Mouse (Mus musculus) yolk sac, embryonic 10.5 days (tissue): ENCODE measurements around the gene Cd164.

Experiments
- DNase-seq: peaks from one replicate; pipeline ENCODE4 v3.0.0-alpha.2; 2017; ENCODE audit warnings: low spot score

The Cd164 gene

DNA sequence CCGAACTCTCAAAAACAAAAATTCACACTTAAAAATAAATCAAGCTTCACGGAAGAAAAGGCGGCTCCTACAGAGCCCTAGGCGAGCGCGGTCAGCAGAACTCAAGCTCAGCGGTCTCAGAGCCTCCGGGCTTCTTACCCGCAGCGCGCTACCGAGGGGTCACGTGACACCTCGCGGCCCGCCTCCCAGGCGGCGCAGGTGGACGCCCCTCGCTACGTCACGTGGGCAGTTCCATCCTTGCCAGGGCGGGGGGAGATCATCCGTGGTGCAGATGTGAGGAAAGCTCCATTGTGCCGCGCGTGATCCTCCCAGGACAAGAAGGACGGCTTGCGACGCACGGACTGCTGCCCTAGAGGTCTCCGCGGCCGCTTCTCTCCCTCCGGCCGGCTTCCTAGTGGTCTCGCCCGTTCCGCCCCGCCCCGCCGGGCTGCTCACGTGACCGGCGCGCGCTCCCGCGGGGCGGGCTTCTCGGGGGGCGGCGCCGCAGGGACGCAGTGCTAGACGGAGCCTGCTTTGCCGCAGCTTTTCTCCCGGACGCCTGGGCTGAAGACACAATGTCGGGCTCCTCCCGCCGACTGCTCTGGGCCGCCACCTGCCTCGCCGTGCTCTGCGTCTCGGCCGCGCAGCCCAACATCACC is at the start of gene Cd164:
TSS of gene Cd164 (plus strand) at position 434 of the 638 bp plus-strand sequence.
- peak; percentile 92 for DNase-seq

DNA sequence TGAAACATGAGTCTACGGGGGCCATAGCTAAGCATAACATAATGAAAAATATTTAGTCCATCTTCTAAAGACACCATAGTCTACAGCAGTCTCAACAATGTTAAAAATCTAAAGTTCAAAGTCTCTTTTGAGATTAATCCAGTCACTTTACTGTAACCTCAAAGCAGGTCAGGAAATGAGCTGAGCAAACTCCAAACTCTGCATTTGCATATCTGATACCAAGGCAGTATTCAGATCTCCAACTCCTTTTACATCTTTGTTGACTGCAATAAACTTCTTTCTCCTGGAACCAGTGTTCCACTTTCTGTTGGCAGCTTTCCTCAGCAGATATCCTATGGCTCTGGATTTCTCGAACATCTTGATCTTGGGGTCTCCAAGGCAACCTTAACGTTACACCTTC is 48.5 kb upstream of the Cd164 start:
- DNase-seq: no peak

DNA sequence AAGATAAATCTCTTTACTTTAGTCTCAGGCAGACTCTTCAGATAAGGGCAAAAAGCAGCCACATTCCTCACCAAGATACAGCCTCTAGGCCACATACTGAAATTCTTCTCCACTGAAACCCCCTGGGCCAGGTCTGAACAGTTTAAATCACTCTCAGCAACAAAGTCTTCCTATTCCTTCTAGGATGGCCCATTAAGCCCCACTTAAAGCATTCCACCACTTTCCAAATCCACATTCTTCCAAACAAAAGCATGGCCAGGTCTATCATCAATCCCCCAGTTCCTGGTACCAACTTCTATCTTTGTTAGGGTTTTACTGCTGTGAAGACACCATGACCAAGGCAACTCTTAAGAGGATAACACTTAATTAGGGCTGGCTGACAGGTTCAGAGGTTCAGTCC is 46.7 kb upstream of the Cd164 start:
- DNase-seq: no peak

DNA sequence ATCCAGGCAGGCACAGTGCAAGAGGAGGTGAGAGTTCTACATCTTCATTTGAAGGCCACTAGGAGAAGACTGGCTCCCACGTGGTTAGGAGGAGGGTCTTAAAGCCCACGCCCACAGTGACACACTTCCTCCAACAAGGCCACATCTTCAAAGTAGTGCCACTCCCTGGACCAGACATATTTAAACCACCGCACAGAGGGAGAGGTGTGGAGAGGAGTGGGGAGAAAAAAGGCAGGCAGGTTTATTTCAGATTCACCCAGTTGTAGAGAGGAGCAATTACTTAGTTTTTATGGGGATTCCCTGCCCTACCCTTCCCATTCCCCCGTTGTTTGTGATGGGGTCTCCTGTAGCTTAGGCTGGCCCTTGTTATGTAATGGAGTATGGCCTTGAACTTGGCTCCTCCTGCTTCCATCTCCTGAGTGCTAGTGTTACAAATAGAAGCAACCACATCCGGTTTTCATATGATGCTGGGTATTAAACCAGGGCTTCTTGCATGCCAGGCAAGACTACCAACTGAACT is 46.2 kb upstream of the Cd164 start:
- DNase-seq: no peak

DNA sequence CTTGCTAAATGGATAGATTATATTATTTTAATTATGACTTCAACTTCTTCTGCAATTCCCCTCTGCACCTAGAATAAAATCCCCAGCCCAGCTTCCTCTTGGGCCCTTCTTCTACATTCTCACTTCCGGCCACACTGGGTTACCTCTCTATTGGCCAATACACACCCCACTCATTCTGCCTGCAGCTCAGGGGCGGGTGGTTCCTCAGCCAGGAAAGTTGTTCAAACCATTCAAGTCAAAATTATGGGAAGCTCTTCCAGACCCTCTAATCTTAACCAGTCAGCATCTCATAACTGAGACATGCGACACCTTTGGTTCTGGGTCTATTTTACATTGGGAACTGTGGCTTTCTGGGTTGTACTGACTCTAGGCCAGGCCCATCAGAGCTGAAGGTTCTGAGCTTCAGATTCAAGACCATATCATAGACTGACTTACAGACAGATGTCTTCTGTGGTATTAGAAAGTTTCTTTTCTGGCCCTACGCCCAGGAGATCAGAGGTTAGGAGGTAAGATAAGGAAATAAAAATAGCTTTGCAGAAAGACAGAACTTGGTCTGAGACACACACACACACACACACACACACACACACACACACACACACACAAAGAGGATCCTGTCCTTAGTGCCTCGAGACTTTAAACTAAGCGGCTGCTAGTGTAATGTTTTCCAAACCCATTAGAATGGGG is 45.3 kb upstream of the Cd164 start:
- no peak for DNase-seq

DNA sequence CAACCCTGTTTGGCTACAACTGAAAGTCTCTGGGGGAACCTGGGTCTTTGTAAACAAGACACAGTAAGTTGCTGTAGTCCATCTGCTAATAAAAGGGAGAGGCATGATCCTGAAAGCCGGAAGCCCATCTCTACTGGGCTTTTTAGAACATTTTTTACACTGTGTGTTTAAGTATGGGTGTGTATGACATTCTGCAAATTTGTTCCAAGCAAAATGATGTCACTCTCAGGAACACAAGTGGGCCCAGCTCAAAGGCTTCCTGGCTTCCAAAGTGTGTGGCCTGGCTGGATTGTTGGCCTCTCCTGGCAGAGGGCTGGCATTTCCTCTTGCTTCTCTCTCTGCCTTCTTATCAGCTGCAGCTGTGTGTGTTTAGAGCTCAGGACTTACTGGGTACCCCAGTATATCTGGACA is 44.2 kb upstream of the Cd164 start:
- no peak for DNase-seq

DNA sequence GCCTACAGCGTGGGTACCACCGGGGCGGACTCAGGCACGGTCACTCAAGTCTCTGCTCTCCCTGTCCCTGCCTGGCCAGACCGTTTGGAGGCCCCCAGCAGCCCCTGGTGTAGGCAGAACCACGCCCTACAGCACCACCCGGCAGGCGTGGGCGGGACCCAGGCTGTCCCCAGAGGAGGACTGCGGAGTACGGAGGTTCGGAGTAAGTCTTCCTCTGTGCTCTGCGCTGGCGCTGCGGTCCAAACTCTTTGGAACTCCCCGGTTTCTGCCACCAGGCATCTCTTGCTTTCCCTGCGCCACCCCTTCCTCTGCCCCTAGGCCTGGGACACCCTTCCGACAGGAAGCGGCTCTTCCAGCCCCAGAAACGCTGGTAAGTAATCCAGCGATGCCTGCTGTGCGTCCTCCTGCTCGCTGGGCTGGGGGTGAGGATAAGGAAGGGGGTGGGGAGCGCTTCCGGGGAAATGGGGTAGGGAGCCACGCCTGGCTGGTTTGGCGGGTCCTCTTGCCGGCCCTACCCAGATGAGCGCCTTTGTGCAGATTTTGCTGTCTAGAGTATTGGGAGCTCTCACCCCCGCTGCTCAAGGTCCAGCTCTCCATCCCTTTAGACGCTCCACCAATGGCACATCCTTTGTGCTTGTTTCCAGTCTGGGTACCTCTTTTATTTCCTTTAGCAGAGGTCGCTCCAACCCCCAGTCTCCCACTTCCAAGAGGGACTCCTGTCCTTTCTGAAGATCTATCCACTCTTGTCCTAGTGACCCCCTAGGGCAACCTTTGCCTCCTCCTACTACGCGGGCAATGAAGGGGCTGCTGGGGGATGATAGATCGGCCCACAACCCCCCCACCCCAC is 42.8 kb upstream of the Cd164 start, which contains the start of gene Mical1:
TSS of gene Mical1 (plus strand) at position 144 of the 847 bp plus-strand sequence.
- peak; percentile 75 for DNase-seq

DNA sequence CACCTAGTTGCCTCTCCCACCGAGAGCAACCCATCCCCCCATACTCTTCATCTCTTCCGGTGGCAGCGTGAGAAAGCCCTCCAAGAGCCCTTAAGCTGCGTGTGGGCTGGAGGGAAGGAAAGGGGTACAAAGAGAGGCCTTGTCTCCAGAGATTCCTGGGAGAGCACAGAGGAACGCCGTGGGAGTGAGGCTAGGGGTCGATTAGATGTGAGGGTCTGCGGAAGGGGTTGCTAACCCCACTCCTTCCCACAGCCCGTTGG is 42.3 kb upstream of the Cd164 start:
- peak; percentile 44 for DNase-seq

DNA sequence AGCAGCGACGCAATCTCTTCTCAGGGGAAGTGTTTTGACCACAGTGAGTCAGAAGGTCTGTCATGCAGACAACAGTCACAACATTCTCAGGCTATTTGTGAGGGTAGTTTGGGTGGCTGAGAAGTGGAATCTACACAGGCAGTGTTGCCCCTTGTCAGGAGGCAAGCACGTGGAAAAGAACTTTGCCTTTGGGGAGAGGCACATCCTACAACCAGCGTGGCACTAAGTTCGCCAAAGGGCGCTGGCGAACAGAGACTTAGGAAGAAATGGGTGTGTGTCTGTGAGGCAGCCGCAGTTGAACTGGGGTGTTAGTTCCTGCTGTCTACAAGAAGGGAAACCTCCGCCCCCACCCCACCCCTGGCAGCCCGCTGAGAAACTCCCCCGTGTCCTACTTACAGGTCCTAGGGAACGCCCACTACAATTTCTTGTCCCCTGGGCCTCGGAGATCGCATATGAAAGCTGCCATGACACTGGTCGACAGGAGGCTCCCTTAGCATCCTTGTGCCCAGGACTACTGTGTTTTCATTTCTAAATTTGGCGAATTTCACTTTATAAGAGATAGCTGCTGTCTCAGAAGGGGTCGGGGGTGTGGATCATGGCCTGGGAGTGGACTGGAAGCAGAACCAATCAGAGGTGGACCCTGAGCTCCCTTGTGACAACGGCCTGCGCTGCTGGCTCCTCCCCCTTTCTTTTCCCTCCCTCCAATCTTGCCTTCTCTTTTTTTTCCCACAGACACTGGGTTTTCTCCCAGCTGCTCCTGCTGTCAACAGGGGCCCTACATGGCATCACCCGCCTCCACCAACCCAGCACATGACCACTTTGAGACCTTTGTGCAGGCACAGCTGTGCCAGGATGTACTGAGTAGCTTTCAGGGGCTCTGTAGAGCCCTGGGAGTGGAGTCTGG is 41.7 kb upstream of the Cd164 start:
- peak; percentile 70 for DNase-seq

DNA sequence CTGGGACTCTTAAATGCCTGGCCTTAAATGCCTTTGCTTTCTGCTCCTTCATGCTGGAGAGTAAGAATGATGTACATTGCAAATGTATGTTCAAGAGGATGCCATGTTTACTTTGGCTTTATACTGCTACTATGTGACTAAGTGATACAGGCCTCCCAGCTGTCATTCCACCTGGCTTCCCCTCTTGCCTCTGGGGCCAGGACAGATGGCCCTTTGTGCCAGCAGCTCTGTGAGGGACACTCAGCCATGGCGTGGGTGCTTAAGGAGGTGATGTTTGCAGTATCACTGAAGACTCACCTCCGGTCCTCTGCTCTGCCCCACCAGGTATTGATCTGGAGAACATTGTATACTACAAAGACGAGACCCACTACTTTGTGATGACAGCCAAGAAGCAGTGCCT is 39.3 kb upstream of the Cd164 start:
- no peak for DNase-seq

DNA sequence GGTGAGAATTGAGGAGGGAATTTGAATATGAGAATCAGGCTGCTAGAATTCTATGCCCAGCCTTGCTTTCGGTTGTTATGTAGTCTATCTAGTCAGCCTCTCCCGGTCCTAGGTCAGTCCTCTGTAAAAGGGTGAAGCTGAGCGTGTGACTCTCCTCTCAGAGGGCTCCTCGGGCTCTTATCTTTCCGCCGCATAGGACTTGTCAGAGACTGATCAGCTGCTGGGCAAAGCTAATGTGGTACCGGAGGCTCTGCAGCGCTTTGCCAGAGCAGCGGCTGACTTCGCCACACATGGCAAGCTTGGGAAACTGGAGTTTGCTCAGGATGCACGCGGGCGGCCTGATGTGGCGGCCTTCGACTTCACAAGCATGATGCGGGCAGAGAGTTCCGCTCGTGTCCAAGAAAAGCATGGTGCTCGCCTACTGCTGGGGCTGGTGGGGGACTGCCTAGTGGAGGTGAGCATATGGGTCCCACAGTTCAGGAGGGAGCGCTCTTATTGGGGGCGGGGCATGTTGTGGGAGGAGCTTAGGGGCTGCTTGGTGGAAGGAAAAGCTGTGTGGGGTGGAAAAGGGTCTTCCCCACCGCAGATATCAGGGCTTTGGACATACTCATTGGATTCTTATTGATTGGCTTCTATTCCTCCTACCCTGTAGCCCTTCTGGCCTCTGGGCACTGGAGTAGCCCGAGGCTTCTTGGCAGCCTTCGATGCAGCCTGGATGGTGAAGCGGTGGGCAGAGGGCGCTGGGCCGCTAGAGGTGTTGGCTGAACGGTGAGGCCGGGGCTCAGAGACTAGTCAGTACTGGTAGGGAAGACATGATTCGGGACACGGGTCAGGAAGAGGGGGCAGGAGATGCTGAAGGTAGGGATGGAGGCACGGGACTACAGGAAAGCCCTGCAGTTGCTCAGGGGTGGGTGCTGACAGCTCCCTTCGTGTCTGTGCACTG is 38.0 kb upstream of the Cd164 start:
- DNase-seq: no peak

DNA sequence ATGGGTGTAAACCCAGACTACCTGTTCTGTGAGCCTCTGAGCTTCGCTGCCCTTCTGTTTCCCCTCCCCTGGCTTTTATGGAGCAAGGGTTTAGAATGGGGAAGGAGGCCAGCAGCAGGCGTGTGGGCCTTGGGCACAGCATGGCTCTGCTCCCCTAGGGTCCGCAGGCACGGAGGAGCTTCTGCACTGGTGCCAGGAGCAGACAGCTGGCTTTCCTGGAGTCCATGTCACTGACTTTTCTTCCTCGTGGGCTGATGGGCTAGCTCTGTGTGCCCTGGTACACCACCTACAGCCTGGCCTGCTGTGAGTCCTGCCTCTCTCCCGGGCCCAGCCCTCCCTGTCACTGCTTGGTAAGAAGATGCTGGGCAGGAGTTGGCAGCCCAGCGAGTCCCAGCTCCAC is 36.8 kb upstream of the Cd164 start:
- DNase-seq: no peak

DNA sequence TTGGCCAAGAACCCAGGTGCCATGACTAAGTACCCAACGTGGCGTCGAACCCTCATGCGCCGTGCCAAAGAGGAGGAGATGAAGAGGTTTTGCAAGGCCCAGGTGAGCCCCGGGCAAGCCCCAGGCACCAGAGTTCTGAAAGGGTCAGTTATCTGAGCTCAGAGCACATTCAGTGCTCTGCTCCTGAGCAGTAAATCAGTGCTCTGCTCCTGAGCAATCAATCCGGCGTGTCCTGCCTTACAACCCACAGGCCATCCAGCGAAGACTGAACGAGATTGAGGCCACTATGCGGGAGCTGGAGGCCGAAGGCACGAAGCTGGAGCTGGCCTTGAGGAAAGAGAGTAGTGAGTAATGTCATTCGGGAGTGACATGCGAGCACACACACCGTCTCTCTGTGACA is 33.4 kb upstream of the Cd164 start:
- DNase-seq: no peak

DNA sequence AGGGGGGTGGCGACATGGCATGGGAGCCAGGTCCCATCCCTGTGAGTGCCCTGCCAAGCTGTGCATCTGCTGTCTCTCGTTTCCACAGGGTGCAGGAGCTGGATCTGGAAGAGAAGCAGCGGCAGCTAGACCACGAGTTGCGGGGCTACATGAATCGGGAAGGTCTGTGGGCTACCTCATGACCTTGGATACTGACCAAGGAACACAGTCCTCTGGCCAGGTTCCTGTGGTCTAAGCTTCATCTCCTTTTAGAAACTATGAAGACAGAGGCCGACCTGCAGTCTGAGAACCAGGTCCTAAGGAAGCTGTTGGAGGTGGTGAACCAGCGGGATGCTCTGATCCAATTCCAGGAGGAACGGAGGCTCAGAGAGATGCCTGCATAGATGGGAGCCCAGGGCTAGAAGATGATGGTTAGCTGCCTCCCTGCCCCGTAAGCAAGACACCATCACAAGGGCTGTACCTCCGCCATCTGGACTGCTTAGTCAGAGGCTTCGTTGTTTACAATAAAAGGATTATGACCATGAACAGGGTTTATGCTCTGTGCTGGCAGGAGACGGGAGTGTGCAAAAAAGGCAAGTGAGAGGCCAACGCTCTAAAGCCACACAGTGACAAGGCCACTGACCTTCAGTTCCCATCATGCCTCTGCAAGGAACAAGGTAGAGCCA is 32.6 kb upstream of the Cd164 start:
- DNase-seq: no peak

DNA sequence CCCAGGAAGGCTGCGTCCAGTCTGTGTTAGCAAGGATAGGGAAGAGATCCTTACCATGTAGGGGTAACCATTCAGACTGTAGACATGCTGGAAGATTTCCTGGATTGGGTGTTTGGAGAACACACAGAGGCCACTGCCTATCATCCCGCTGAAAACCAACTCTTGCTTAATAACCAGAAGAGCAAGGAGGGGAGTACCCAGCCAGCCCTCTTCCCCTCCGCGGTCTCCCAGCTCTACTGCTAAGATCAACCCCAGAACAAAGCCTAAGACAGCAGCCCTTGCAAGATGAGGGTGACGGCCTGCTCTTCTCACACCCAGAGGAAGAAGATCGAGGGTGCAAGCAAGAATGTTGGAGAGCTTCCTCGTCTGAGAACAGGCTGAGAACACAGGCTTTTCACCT is 30.3 kb upstream of the Cd164 start:
- DNase-seq: no peak

DNA sequence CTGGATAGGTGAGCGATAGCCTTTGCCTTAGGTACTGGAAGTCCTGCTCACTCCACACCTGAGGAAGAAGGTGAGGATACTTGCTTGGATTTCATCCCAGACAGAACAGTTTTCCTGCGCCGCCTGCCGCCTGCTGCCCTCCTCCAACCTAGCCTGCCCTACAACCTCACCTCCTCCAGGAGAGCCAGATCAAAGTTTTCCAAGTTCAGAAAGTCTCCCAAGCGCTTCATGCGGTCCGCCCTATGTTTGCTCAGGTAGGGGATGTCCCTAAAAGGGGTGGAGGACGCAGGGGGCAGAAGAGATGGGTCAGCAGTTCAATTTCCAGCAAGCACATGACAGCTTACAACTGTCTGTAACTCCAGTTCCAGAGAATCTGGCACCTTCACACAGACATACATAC is 29.9 kb upstream of the Cd164 start:
- peak; percentile 79 for DNase-seq

DNA sequence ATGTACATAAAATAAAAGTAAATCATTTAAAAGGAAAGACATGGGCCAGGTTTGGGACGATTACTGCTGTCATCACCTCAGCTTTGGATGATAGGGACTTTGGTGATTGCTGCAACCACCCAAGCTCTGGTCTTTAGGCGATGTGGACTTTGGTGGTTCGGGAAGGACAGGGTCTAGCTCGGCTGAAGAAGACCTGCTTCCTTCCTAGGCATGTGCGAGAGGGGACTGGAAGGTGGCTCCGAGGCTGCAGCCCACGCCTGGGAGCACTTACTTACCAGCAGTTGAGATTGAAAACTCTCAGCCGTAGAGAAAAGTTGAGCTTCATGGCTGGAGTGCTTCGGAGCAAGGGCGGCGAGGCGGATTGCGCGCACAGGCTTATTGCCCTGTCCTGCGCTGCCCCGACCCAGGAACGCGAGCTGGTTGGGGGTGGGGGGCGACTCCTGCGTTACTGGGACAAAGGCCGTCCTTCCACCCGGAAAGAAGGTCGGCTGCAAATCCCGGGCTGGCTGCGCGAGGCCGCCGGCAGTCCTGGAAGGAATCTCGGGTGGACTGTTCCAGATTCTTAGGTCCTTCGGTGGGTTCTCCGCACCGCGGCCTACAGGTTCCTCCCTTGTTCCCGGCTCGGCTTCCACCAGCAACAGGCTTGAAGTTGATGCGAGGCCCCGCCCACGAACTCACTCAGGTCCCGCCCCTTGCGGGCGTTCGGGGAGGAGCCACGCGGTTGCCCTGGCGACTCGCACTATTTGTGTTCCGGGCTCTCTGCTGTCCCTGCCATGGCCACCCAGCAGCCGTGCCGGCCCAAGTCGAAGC is 29.3 kb upstream of the Cd164 start, which contains the start of the genes Smpd2 and Ppil6:
TSS of gene Smpd2 (minus strand) at position 662 of the 810 bp plus-strand sequence.
TSS of gene Ppil6 (plus strand) at position 732 of the 810 bp plus-strand sequence.
- peak; percentile 97 for DNase-seq

DNA sequence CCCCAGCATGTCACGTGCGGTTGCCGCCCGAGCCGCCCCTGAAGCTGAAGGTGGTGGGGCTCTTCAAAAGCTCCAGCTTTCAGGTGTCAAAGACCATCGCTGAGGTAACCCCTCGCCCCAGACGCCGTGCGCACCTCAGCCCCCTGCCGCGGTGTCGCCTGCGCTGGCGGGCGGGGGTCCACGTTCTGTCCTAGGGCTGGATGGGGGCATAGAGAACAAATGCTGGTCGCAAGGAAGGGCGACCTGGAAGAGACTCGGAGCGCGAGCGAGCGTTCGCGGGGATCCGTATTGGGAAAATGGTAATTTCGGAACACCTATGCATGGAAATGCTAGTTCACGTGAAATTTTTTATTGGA is 28.7 kb upstream of the Cd164 start:
- no peak for DNase-seq

DNA sequence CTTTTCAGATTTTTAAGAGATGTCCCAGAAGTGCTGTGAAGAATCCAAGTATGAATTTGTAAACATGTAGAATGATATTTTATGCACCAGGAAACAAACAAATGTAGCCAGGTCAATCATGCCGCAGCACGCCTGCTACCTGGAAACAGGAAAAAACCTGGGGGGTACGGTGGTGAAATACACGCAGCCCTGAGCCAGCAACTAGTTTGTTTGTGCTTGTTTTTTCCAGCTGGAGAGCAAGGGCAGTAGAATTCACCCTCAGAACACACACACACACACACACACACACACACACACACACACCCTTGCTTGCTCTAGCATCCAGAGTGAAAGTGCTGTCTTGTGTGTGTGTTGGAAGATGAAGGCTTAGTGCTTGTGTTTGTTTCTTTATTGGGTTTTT is 28.1 kb upstream of the Cd164 start:
- DNase-seq: no peak
